Comparison of ENCODE assay signal across 8 mouse cellular contexts in genomic region chr10:108163021-108163410, GRCm38 (mm10). TPM values are rescaled to one million over a fixed set of nuclear protein-coding genes. Genes with fewer than 3 reads are reported as not detected.
A peak's percentile ranks its signal among the peaks of the same experiment; 100 is the strongest.
DNase-seq lines count a peak whose midpoint lies in the region; ATAC-seq and TF ChIP-seq lines count a peak whose summit lies in the region.

No protein-coding gene starts in this region.

- WGBS in heart, embryonic 14.5 days: under 1% methylated on average over 12 of the region's 12 CpGs
- under 1% methylated on average over 12 of the region's 12 CpGs for WGBS in limb, embryonic 13.5 days

- H3K79me2 ChIP-seq in myocyte (ENCODE audit: control insufficient read depth, insufficient read depth): peaks cover 57% of the 10 kb centered on the region

- no peak for TF ChIP-seq CTCF in brain, embryonic 14.5 days (IDR thresholded peaks at IDR 0.05; ENCODE audit: borderline replicate concordance, extremely low read depth, insufficient read depth, insufficient read length)

- DNase-seq in right cerebral cortex, postnatal 10 days (ENCODE audit: low spot score in 2 of 2): peak; percentile 29 to 36
- DNase-seq in right cerebral cortex, postnatal 36 days (ENCODE audit: low spot score in 2 of 2): no peak
- DNase-seq in brain, embryonic 14.5 days (ENCODE audit: low read depth): peak; percentile 59
- no peak for DNase-seq in urinary bladder, postnatal 4 days (ENCODE audit: low spot score in 2 of 2)
- no peak for DNase-seq in gastrocnemius, postnatal 10 days

- H3K9ac ChIP-seq in heart, embryonic 14.5 days (ENCODE audit: low read length): peak overlapping the region; percentile 99
- peak overlapping the region; percentile 99 for H3K9ac ChIP-seq in limb, embryonic 13.5 days

- H3K4me3 ChIP-seq in heart, embryonic 14.5 days (ENCODE audit: control insufficient read depth in 1 of 2, insufficient read depth in 1 of 2, low read depth in 1 of 2, low read length in 2 of 2): peak overlapping the region; percentile 76 to 89
- H3K4me3 ChIP-seq in limb, embryonic 13.5 days: peak overlapping the region; percentile 96
- peak overlapping the region; percentile 97 for H3K4me3 ChIP-seq in myocyte

- H3ac ChIP-seq in myocyte (ENCODE audit: control insufficient read depth, insufficient read length): peak overlapping the region; percentile 97

- no peaks in the 10 kb centered on the region for H3K9me3 ChIP-seq in heart, embryonic 14.5 days (ENCODE audit: control insufficient read depth, low read length)
- no peaks in the 10 kb centered on the region for H3K9me3 ChIP-seq in limb, embryonic 13.5 days

- H3K27me3 ChIP-seq in heart, embryonic 14.5 days (ENCODE audit: control insufficient read depth, insufficient read depth, low read length): no peaks in the 10 kb centered on the region
- no peaks in the 10 kb centered on the region for H3K27me3 ChIP-seq in limb, embryonic 13.5 days
- no peaks in the 10 kb centered on the region for H3K27me3 ChIP-seq in myocyte (ENCODE audit: control insufficient read depth, insufficient read depth, insufficient read length)

- peak overlapping the region; percentile 79 for H3K4me2 ChIP-seq in heart, embryonic 14.5 days (ENCODE audit: low read length)
- peak overlapping the region; percentile 72 for H3K4me2 ChIP-seq in limb, embryonic 13.5 days (replicated peaks)
- peak overlapping the region; percentile 89 for H3K4me2 ChIP-seq in myocyte (ENCODE audit: low read depth)

- H3K4me1 ChIP-seq in heart, embryonic 14.5 days (ENCODE audit: control insufficient read depth in 2 of 2, insufficient read depth in 2 of 2, low read length in 2 of 2): peaks cover 6 to 33% of the 10 kb centered on the region in 2 experiments
- H3K4me1 ChIP-seq in limb, embryonic 13.5 days: peaks cover 23% of the 10 kb centered on the region

- ATAC-seq in heart, embryonic 14.5 days (ENCODE audit: insufficient number of reproducible peaks, insufficient read depth, low FRiP score, low read depth): no peak
- ATAC-seq in limb, embryonic 13.5 days (ENCODE audit: low FRiP score, low read depth): no peak

- H3K36me3 ChIP-seq in heart, embryonic 14.5 days (ENCODE audit: control insufficient read depth, insufficient read depth, low read length): no peaks in the 10 kb centered on the region
- H3K36me3 ChIP-seq in limb, embryonic 13.5 days: no peaks in the 10 kb centered on the region
- no peaks in the 10 kb centered on the region for H3K36me3 ChIP-seq in myocyte (ENCODE audit: control insufficient read depth, insufficient read depth)

- TF ChIP-seq POLR2A in brain, embryonic 14.5 days (IDR thresholded peaks at IDR 0.05; ENCODE audit: borderline replicate concordance, extremely low read depth, insufficient read depth, insufficient read length, poor library complexity, severe bottlenecking): no peak
- TF ChIP-seq POLR2A in myocyte (IDR thresholded peaks at IDR 0.05; ENCODE audit: insufficient read length, low read depth): no peak

- H3K27ac ChIP-seq in heart, embryonic 14.5 days (replicated peaks in 1 of 2; ENCODE audit: control insufficient read depth in 1 of 2, insufficient read depth in 1 of 2, low read depth in 2 of 2, low read length in 2 of 2): peak overlapping the region; percentile 96 to 99
- peak overlapping the region; percentile 98 for H3K27ac ChIP-seq in limb, embryonic 13.5 days

TF ChIP-seq in myocyte, 11 proteins besides CTCF, POLR2A, EP300 and RAD21:
- no peak for TF ChIP-seq REST (IDR thresholded peaks at IDR 0.05; ENCODE audit: insufficient read depth, insufficient read length)
- TF ChIP-seq MAX (IDR thresholded peaks at IDR 0.05; ENCODE audit: low read depth): no peak
- no peak for TF ChIP-seq TCF12 (IDR thresholded peaks at IDR 0.05; ENCODE audit: insufficient read depth, poor library complexity, severe bottlenecking)
- no peak for TF ChIP-seq E2F4 (IDR thresholded peaks at IDR 0.05; ENCODE audit: insufficient read depth)
TF ChIP-seq in myocyte: peak in this region for 0.

RNA-seq across cellular contexts. Expression of gene Ppp1r12a, which starts 1.0 kb away (rescaled TPM):
- 52.3 and 66.0 TPM in 2 replicates for polyA plus RNA-seq in brain, embryonic 14.5 days (2012; rRNA removed)
- polyA plus RNA-seq in heart, embryonic 14.5 days (2014; fragmentation: Nextera tagmentation; extraction: Ambion mirVana): 96.8 and 108 TPM in 2 replicates
- 86.8 and 88.0 TPM in 2 replicates for polyA plus RNA-seq in limb, embryonic 13.5 days (2015; fragmentation: Nextera tagmentation; extraction: Ambion mirVana)
- polyA plus RNA-seq in myocyte (2012; fragmentation: generic; extraction: Trizol): 18.5 TPM
- total RNA-seq in gastrocnemius, postnatal 10 days (2021): 10 to 100 TPM; 48.7 to 65.4 TPM

Comparison
In these comparisons a context has a peak if more than half of its experiments do, and no peak if none do; other contexts are left out.
1. DNase-seq: peak in right cerebral cortex, postnatal 10 days (2 of 2) and brain, embryonic 14.5 days (single experiment); none in right cerebral cortex, postnatal 36 days (0 of 2), urinary bladder, postnatal 4 days (0 of 2) and gastrocnemius, postnatal 10 days (single experiment).
2. Peak in every context shown above with its lines, with median percentiles within 50 percentile points of each other: H3K4me2 ChIP-seq and H3K4me3 ChIP-seq.